8 mouse cellular contexts compared by ENCODE assay signal in the genomic region with DNA sequence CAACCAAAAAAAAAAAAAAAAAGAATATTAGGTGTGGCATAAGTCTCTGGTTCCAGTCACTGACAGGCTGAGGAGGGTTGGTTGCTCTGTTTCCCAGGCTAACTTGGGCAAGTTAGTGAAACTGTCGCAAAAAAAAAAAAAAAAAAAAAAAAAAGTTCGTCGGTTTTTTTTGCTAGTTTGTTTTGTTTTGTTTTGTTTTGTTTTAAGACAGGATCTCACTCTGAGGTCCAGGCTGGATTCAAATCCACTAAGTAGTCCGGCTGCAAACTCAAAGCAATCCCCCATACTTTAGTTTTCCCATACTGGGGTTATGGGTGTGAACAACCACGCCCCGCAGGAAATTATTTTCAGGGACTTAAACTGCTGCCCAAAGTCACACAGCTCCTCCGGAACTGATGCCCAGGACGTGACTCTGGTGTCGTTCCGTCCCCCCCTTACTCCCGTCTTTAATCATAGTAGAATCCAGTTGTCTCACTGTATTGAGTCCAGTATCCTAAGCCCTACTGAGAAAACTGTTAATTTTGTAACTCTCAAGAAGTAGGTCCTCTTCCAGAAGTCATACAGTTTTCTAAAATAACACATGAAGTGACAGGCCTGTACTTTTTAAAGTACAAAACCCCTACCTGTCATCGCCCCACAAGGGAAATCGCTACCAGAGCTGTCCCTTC. TPM values are rescaled to one million over a fixed set of nuclear protein-coding genes. Genes with fewer than 3 reads are reported as not detected.
A peak's percentile ranks its signal among the peaks of the same experiment; 100 is the strongest.
DNase-seq lines count a peak whose midpoint lies in the region; ATAC-seq and TF ChIP-seq lines count a peak whose summit lies in the region.

No protein-coding gene starts in this region.

- no peak overlapping the region for H3K9ac ChIP-seq in hindbrain, embryonic 14.5 days
- peak overlapping the region; percentile 67 for H3K9ac ChIP-seq in liver, embryonic 15.5 days

- no peaks in the 10 kb centered on the region for H3K27me3 ChIP-seq in hindbrain, embryonic 14.5 days (ENCODE audit: control insufficient read depth, insufficient read depth, low read length)
- H3K27me3 ChIP-seq in liver, embryonic 15.5 days = no peaks in the 10 kb centered on the region
- no peaks in the 10 kb centered on the region for H3K27me3 ChIP-seq in small intestine, adult 2 months (ENCODE audit: control insufficient read depth, insufficient read depth, low read length)

- H3K9me3 ChIP-seq in hindbrain, embryonic 14.5 days (ENCODE audit: control insufficient read depth, low read length) = no peaks in the 10 kb centered on the region
- no peaks in the 10 kb centered on the region for H3K9me3 ChIP-seq in liver, embryonic 15.5 days (replicated peaks)

- H3K4me3 ChIP-seq in layer of hippocampus, adult 2 months = peak overlapping the region; percentile 81
- peak overlapping the region; percentile 70 for H3K4me3 ChIP-seq in cortical plate, adult 2 months (ENCODE audit: insufficient read depth, low read length)
- peak overlapping the region; percentile 53 for H3K4me3 ChIP-seq in hindbrain, embryonic 14.5 days (replicated peaks; ENCODE audit: low read length)
- peak overlapping the region; percentile 84 for H3K4me3 ChIP-seq in liver, embryonic 15.5 days (replicated peaks)
- H3K4me3 ChIP-seq in small intestine, adult 2 months (ENCODE audit: low read depth, low read length) = peak overlapping the region; percentile 78

- H3K36me3 ChIP-seq in hindbrain, embryonic 14.5 days (replicated peaks; ENCODE audit: control insufficient read depth, insufficient read depth) = no peaks in the 10 kb centered on the region
- H3K36me3 ChIP-seq in liver, embryonic 15.5 days (replicated peaks) = peaks cover 18% of the 10 kb centered on the region
- H3K36me3 ChIP-seq in small intestine, adult 2 months (ENCODE audit: control insufficient read depth, insufficient read depth, low read length) = peaks cover 12% of the 10 kb centered on the region

- no peak for TF ChIP-seq CTCF in layer of hippocampus, adult 2 months (conservative IDR thresholded peaks at IDR 0.05)
- TF ChIP-seq CTCF in cortical plate, adult 2 months (IDR thresholded peaks at IDR 0.05; ENCODE audit: extremely low read depth, insufficient read depth, low read length) = no peak
- TF ChIP-seq CTCF in small intestine, adult 2 months (IDR thresholded peaks at IDR 0.05; ENCODE audit: extremely low read depth, insufficient read length, insufficient replicate concordance, low read depth, low read length) = no peak

- H3K4me2 ChIP-seq in hindbrain, embryonic 14.5 days (replicated peaks) = peak overlapping the region; percentile 63
- H3K4me2 ChIP-seq in liver, embryonic 15.5 days = peak overlapping the region; percentile 86

- H3K27ac ChIP-seq in layer of hippocampus, adult 2 months = peak overlapping the region; percentile 99
- no peak overlapping the region for H3K27ac ChIP-seq in cortical plate, adult 2 months (ENCODE audit: insufficient read depth, low read length)
- H3K27ac ChIP-seq in hindbrain, embryonic 14.5 days = no peak overlapping the region
- peak overlapping the region; percentile 95 for H3K27ac ChIP-seq in liver, embryonic 15.5 days (replicated peaks)
- H3K27ac ChIP-seq in small intestine, adult 2 months (ENCODE audit: insufficient read depth, low read depth, low read length) = peak overlapping the region; percentile 83

- ATAC-seq in hindbrain, embryonic 14.5 days (ENCODE audit: low FRiP score) = 0 out of 2 replicates have a peak, but pooled peaks have one; percentile 0
- ATAC-seq in liver, embryonic 15.5 days (ENCODE audit: insufficient read depth) = no peak

- no peaks in the 10 kb centered on the region; the same call in 1 of the 2 replicates for H3K4me1 ChIP-seq in cortical plate, adult 2 months (ENCODE audit: control insufficient read depth, insufficient read depth, low read length)
- H3K4me1 ChIP-seq in hindbrain, embryonic 14.5 days (replicated peaks; ENCODE audit: control insufficient read depth, insufficient read depth, low read length) = 0 out of 2 replicates have a peak, but pooled peaks cover 9% of the 10 kb centered on the region
- H3K4me1 ChIP-seq in liver, embryonic 15.5 days (replicated peaks) = peaks cover 84% of the 10 kb centered on the region
- H3K4me1 ChIP-seq in small intestine, adult 2 months (ENCODE audit: control insufficient read depth, insufficient read depth, insufficient read length, low read length) = peaks cover 14% of the 10 kb centered on the region

- no peak for DNase-seq in layer of hippocampus, adult 2 months (ENCODE audit: low spot score in 2 of 2)
- DNase-seq in layer of hippocampus, adult 9-11 months = no peak
- no peak for DNase-seq in hindbrain, embryonic 14.5 days (ENCODE audit: low spot score)
- no peak for DNase-seq in layer of hippocampus, adult 9-10 months (ENCODE audit: low spot score)
- no peak for DNase-seq in ovary, postnatal 36 days (ENCODE audit: low spot score)

- 5% methylated on average over 13 of the region's 13 CpGs for WGBS in hindbrain, embryonic 14.5 days
- WGBS in liver, embryonic 15.5 days (ENCODE audit: insufficient replicate concordance) = 2% methylated on average over 13 of the region's 13 CpGs
- 2% methylated on average over 13 of the region's 13 CpGs for WGBS in small intestine, adult 2 months

- no peak for TF ChIP-seq POLR2A in cortical plate, adult 2 months (IDR thresholded peaks at IDR 0.05; ENCODE audit: extremely low read depth, insufficient read depth, low read length)
- TF ChIP-seq POLR2A in small intestine, adult 2 months (IDR thresholded peaks at IDR 0.05; ENCODE audit: low read depth, low read length) = no peak

RNA-seq across cellular contexts. Expression of gene Sertad1, which starts 0.5 kb away (rescaled TPM):
- 10 to 100 TPM in 1 of 2 experiments, 1 to 10 TPM in 1; 6.3 to 10.8 TPM for total RNA-seq in layer of hippocampus, adult 2 months (2021)
- polyA plus RNA-seq in cortical plate, adult 2 months (2012; rRNA removed) = 15.7 and 19.3 TPM in 2 replicates
- polyA plus RNA-seq in hindbrain, embryonic 14.5 days (2014; fragmentation: Nextera tagmentation; extraction: Ambion mirVana) = 7.9 and 8.9 TPM in 2 replicates
- 28.2 and 29.6 TPM in 2 replicates for polyA plus RNA-seq in liver, embryonic 15.5 days (2015; fragmentation: Nextera tagmentation; extraction: Ambion mirVana)
- polyA plus RNA-seq in small intestine, adult 2 months (2012; rRNA removed) = 47.2 and 156 TPM in 2 replicates

RNA-seq across cellular contexts. Expression of gene Sertad3, which starts 12.7 kb away (rescaled TPM):
- total RNA-seq in layer of hippocampus, adult 2 months (2021) = 1 to 10 TPM; 3.3 to 3.8 TPM
- polyA plus RNA-seq in cortical plate, adult 2 months (2012; rRNA removed) = 3.3 and 3.8 TPM in 2 replicates
- 8.4 and 9.3 TPM in 2 replicates for polyA plus RNA-seq in hindbrain, embryonic 14.5 days (2014; fragmentation: Nextera tagmentation; extraction: Ambion mirVana)
- 35.6 and 38.9 TPM in 2 replicates for polyA plus RNA-seq in liver, embryonic 15.5 days (2015; fragmentation: Nextera tagmentation; extraction: Ambion mirVana)
- 5.3 and 12.8 TPM in 2 replicates for polyA plus RNA-seq in small intestine, adult 2 months (2012; rRNA removed)

RNA-seq across cellular contexts. Expression of gene Prx, which starts 12.9 kb away (rescaled TPM):
- total RNA-seq in layer of hippocampus, adult 2 months (2021) = under 1 TPM; 0.38 to 0.39 TPM
- 0.29 and 0.47 TPM in 2 replicates for polyA plus RNA-seq in cortical plate, adult 2 months (2012; rRNA removed)
- 0.50 and 0.93 TPM in 2 replicates for polyA plus RNA-seq in hindbrain, embryonic 14.5 days (2014; fragmentation: Nextera tagmentation; extraction: Ambion mirVana)
- 0.67 and 0.75 TPM in 2 replicates for polyA plus RNA-seq in liver, embryonic 15.5 days (2015; fragmentation: Nextera tagmentation; extraction: Ambion mirVana)
- polyA plus RNA-seq in small intestine, adult 2 months (2012; rRNA removed) = 0.37 and 0.68 TPM in 2 replicates

RNA-seq across cellular contexts. Expression of gene Hipk4, which starts 36.8 kb away (rescaled TPM):
- total RNA-seq in layer of hippocampus, adult 2 months (2021) = under 1 TPM in 1 of 2 experiments, not detected in 1; 0.15 TPM
- polyA plus RNA-seq in cortical plate, adult 2 months (2012; rRNA removed) = 0.21 and 0.25 TPM in 2 replicates
- polyA plus RNA-seq in hindbrain, embryonic 14.5 days (2014; fragmentation: Nextera tagmentation; extraction: Ambion mirVana) = 1.2 and 1.5 TPM in 2 replicates
- polyA plus RNA-seq in liver, embryonic 15.5 days (2015; fragmentation: Nextera tagmentation; extraction: Ambion mirVana) = 0.10 and 0.16 TPM in 2 replicates
- polyA plus RNA-seq in small intestine, adult 2 months (2012; rRNA removed) = 0.43 and 0.72 TPM in 2 replicates

RNA-seq across cellular contexts. Expression of gene Blvrb, which starts 38.5 kb away (rescaled TPM):
- total RNA-seq in layer of hippocampus, adult 2 months (2021) = 10 to 100 TPM; 17.5 to 18.1 TPM
- 15.8 and 16.6 TPM in 2 replicates for polyA plus RNA-seq in cortical plate, adult 2 months (2012; rRNA removed)
- polyA plus RNA-seq in hindbrain, embryonic 14.5 days (2014; fragmentation: Nextera tagmentation; extraction: Ambion mirVana) = 17.7 and 25.4 TPM in 2 replicates
- polyA plus RNA-seq in liver, embryonic 15.5 days (2015; fragmentation: Nextera tagmentation; extraction: Ambion mirVana) = 920 and 1,009 TPM in 2 replicates
- 79.1 and 142 TPM in 2 replicates for polyA plus RNA-seq in small intestine, adult 2 months (2012; rRNA removed)

Comparison
In these comparisons a context has a peak if more than half of its experiments do, and no peak if none do; other contexts are left out.
1. H3K27ac ChIP-seq: peak in layer of hippocampus, adult 2 months (single experiment), liver, embryonic 15.5 days (single experiment) and small intestine, adult 2 months (single experiment); none in cortical plate, adult 2 months (single experiment) and hindbrain, embryonic 14.5 days (single experiment).
2. Peak in every context shown above with its lines, with median percentiles within 50 percentile points of each other: H3K4me3 ChIP-seq.